Mouse (Mus musculus): ENCODE results near the gene Tas1r2.

Gene Tas1r2

DNA sequence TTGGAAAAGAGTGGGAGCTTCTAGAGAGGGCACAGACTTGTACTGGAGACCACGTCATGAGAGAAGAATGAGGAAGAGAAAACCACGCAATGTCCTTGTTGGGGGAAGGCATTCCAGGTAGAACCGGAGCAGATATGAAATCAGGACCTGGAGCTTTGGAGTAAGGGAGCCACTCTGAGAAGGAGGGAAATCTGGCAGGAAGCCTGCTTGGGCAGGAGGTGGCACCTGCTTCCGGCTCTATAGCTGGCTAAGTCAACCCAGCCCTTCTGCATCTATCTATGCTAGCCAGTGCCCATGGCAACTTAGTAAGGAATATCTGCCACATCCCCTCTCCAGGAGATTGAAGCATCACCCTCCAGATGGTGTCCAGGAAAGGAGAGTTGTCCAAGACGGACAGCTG lies 52.6 kb downstream of the Tas1r2 start:
- no peak for DNase-seq (ENCODE audit: low spot score in 2 of 2)

DNA sequence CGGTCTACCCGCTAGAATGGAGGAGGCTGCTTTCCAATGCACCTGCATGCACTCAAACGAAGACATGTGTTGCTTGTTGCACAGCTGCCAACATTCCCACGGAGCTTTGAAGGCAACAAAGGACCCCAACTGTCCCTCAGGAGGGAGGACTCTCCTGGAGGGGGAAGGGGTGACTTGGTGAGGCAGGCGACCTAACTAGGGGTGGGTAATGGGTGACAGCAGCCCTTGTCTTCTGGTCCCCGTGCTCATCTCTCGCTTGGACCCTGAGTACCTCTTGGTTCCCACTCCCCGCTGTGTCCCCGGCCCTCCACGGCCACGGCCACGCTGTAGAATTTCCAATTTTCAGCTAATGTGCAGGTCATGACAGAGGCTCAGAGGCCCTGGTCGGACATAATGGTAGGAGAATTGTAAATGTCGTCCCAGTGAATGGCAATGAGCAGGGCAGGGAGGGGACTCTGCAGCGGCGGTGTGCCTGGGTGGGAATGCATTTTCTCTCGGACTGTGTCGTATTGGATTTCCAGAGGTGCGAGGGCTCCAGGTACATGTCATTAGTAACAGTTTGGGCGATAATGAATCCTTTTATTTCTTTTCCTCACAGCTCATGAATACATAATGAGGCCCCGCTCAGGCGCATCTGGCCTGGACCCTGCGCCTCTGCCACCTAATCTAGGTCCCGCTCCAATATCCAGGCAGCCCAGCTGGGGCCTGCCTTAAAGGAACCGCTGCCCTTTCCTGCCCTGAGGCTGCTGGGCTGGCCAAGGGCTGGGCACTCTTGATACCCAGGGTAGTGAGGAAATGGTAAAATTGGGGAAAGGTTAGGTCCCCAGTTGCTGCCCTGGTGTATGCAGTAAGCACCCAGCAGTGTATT lies 57.4 kb downstream of the Tas1r2 start:
- DNase-seq (ENCODE audit: low spot score in 2 of 2) = no peak

DNA sequence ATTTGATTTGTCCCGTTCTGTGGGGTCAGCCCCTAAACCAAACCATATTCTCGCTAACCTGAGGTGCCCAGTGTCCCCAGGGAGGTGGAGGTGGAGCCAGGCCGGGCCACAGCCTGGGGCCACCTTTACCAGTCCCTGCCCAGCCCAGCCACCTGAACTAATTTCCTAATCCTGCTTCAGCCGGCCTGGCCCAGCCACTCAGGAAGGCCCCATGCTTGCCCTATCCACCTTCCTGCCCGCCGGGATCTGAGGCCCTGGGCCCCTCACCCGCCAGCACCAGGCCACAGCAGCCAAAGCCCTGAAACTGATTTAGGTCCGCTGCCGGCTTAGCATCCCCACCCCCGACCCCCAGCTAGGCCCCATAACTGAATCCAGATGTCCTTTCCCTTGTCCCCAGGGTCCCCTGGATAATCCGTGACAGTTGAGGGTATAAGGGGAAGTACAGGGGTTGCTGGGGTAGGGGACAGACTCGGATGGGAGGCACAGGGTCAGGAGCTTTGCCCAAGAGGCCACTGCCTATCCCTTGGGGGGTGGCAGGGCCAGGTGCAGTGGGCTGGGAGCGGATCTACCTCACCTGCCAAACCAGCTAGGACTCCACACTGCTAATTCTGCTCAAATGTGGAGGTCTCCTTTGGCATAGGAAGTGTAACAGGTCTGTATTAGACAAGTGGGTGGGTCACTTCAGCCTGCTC lies 62.0 kb downstream of the Tas1r2 start:
- no peak for DNase-seq (ENCODE audit: low spot score in 2 of 2)

DNA sequence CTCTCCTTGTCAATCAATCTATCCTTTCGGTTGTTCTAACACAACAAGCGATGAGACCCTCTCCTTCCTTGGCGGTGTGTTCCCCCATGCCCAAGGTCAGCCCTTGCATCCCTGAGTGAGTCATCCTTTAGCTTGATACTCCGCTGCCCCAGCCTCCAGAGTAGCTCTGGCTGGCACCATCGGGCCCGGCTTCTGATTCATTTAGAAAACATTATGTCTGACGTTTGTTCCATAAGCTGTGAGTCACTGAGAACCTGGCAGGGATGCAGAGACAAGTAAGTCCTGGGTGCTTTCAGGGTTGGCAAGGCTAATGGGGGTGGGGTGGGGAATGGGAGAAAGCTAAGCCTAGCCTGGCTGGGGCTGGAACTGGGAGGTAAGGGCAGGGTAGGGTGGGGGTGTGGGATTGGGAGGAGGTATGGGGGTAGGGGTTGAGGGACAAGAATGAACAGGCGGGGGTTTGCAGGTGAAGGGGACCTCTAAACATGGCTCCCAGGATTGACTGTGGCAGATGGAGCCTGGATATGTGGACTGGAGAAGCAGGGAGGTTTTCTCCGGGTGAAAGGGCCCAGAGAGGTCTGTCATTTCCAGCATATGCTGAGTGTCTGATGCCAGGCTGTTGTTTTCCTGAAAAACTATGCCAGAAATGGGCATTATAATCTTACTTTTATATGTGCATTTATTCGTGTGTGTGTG lies 63.3 kb downstream of the Tas1r2 start:
- peak; percentile 14 to 51 for DNase-seq (ENCODE audit: low spot score in 2 of 2)

DNA sequence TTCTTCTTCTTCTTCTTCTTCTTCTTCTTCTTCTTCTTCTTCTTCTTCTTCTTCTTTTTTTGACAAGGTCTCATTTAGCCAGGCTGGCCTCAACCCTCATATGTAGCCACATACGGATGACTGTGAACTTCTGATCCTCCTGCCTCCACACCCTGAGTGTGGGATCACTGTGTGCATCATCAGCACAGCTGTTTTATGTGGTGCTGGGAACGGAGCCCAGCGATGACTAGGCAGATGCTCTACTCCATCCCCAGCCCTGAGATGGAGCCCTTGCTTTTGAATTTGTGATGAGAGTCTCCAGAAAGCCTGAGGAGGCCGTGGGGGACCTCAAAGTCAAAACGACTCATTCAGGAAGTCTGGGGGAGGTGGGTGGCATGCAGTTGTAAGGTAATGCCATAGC lies 65.6 kb downstream of the Tas1r2 start:
- DNase-seq (ENCODE audit: low spot score in 2 of 2) = no peak
